In genomic region chr2:166261799-166262198, GRCm38 (mm10) we compare ENCODE assay signal across 8 mouse cellular contexts.
DNase-seq lines count a peak whose midpoint lies in the region; ATAC-seq lines count a peak whose summit lies in the region.

No protein-coding gene starts in this region.

- no peaks in the 10 kb centered on the region for H3K9me3 ChIP-seq in hindbrain, embryonic 10.5 days
- H3K9me3 ChIP-seq in hindbrain, embryonic 12.5 days (replicated peaks) = no peaks in the 10 kb centered on the region
- H3K9me3 ChIP-seq in megakaryocyte, embryonic 14.5 days = peaks cover 14% of the 10 kb centered on the region

- peaks cover 82% of the 10 kb centered on the region for H3K27me3 ChIP-seq in hindbrain, embryonic 10.5 days (ENCODE audit: insufficient read depth, poor library complexity, severe bottlenecking)
- peaks cover 11% of the 10 kb centered on the region for H3K27me3 ChIP-seq in hindbrain, embryonic 12.5 days
- H3K27me3 ChIP-seq in megakaryocyte, embryonic 14.5 days (replicated peaks) = peaks cover 49% of the 10 kb centered on the region

- no peaks in the 10 kb centered on the region for H3K36me3 ChIP-seq in hindbrain, embryonic 10.5 days
- no peaks in the 10 kb centered on the region for H3K36me3 ChIP-seq in hindbrain, embryonic 12.5 days
- no peaks in the 10 kb centered on the region for H3K36me3 ChIP-seq in megakaryocyte, embryonic 14.5 days (replicated peaks; ENCODE audit: low read length)

- H3K9ac ChIP-seq in hindbrain, embryonic 12.5 days = no peak overlapping the region

- peaks cover 73% of the 10 kb centered on the region for H3K4me1 ChIP-seq in hindbrain, embryonic 10.5 days (replicated peaks)
- H3K4me1 ChIP-seq in hindbrain, embryonic 12.5 days = peaks cover 40% of the 10 kb centered on the region
- H3K4me1 ChIP-seq in megakaryocyte, embryonic 14.5 days = peaks cover 9% of the 10 kb centered on the region

- no peak overlapping the region for H3K4me2 ChIP-seq in hindbrain, embryonic 12.5 days (replicated peaks)

- WGBS in hindbrain, embryonic 10.5 days = 13% methylated on average over 7 of the region's 7 CpGs
- 21% methylated on average over 7 of the region's 7 CpGs for WGBS in hindbrain, embryonic 12.5 days

- intact Hi-C loops in left cerebral cortex, postnatal 14 days (cut with DNase I) = loop anchor here (5.0 kb wide), 1 partner anchor 104 kb away; the partner anchor contains the start of gene Sulf2

- H3K27ac ChIP-seq in hindbrain, embryonic 10.5 days = peak overlapping the region; percentile 62
- no peak overlapping the region; the same call in 1 of the 2 replicates for H3K27ac ChIP-seq in hindbrain, embryonic 12.5 days

- no peak for ATAC-seq in hindbrain, embryonic 12.5 days (ENCODE audit: low FRiP score)
- peak; percentile 77 for ATAC-seq in common myeloid progenitor, adult 5-6 weeks (replicated peaks; ENCODE audit: low read depth, poor library complexity, severe bottlenecking)
- peak; percentile 53 to 78 for ATAC-seq in hematopoietic stem cell, adult 5-6 weeks (replicated peaks in 1 of 2; ENCODE audit: insufficient read depth in 1 of 2, low FRiP score in 2 of 2, low TSS enrichment in 1 of 2, low read depth in 1 of 2, poor library complexity in 2 of 2, severe bottlenecking in 2 of 2)

- no peak overlapping the region for H3K4me3 ChIP-seq in hindbrain, embryonic 10.5 days
- no peak overlapping the region for H3K4me3 ChIP-seq in hindbrain, embryonic 12.5 days
- peak overlapping the region; percentile 66 for H3K4me3 ChIP-seq in megakaryocyte, embryonic 14.5 days (replicated peaks)

- DNase-seq in hindbrain, embryonic 10.5 days (ENCODE audit: low spot score) = peak; percentile 55
- no peak for DNase-seq in left cerebral cortex, adult 8-10 months (ENCODE audit: low spot score in 2 of 2)
- DNase-seq in left cerebral cortex, postnatal 14 days (ENCODE audit: low spot score in 2 of 2) = no peak
- DNase-seq in ovary, postnatal 10 days (ENCODE audit: low spot score) = no peak
